ENCODE assay signal across 8 mouse cellular contexts in genomic region chr12:112693185-112694126, GRCm38 (mm10). TPM values are rescaled to one million over a fixed set of nuclear protein-coding genes. Genes with fewer than 3 reads are reported as not detected.
DNase-seq lines count a peak whose midpoint lies in the region; ATAC-seq and TF ChIP-seq lines count a peak whose summit lies in the region.

No protein-coding gene starts in this region.

- TF ChIP-seq CTCF in liver, adult 2 months (IDR thresholded peaks at IDR 0.05; ENCODE audit: low read depth, low read length), result no peak; the same call in 1 of the 2 replicates

- peak; percentile 89 for TF ChIP-seq POLR2A in liver, adult 2 months (IDR thresholded peaks at IDR 0.05; ENCODE audit: extremely low read depth, insufficient read depth, low read length)

- peak; percentile 92 for ATAC-seq in heart, embryonic 12.5 days (ENCODE audit: insufficient number of reproducible peaks, low FRiP score)
- ATAC-seq in kidney, embryonic 16.5 days (ENCODE audit: low FRiP score, low TSS enrichment), result peak; percentile 96
- peak; percentile 73 for ATAC-seq in monocyte, adult 5-6 weeks (replicated peaks; ENCODE audit: insufficient number of reproducible peaks, low FRiP score, low TSS enrichment, poor library complexity, severe bottlenecking)

- 3% methylated on average over 54 of the region's 54 CpGs for WGBS in heart, embryonic 12.5 days
- WGBS in kidney, embryonic 16.5 days, result 2% methylated on average over 54 of the region's 54 CpGs
- 2% methylated on average over 54 of the region's 54 CpGs for WGBS in liver, adult 2 months

- H3K79me2 ChIP-seq in liver, adult 2 months (ENCODE audit: control insufficient read depth, insufficient read depth, low read length), result peaks cover 3% of the 10 kb centered on the region; the same call in 1 of the 2 replicates

- peak; percentile 95 for DNase-seq in CD4-positive, CD25-positive, alpha-beta regulatory T cell, adult 2 months (ENCODE audit: low read depth, low spot score)
- DNase-seq in brain, embryonic 18.5 days (ENCODE audit: low read depth, low spot score), result peak; percentile 79
- peak; percentile 78 for DNase-seq in liver, adult 2 months (ENCODE audit: extremely low read depth, low read depth, low spot score)
- DNase-seq in spleen, postnatal 36 days (ENCODE audit: low spot score in 2 of 2), result peak; percentile 89 to 93

- peaks cover 21% of the 10 kb centered on the region for H3K4me1 ChIP-seq in erythroblast, embryonic 14.5 days (ENCODE audit: control insufficient read depth)
- peaks cover 15% of the 10 kb centered on the region for H3K4me1 ChIP-seq in heart, embryonic 12.5 days (replicated peaks)
- peaks cover 17% of the 10 kb centered on the region for H3K4me1 ChIP-seq in kidney, embryonic 16.5 days (ENCODE audit: insufficient read depth, low read length)
- peaks cover 10% of the 10 kb centered on the region for H3K4me1 ChIP-seq in liver, adult 2 months (ENCODE audit: control insufficient read depth, insufficient read depth, low read length)

- H3K9me3 ChIP-seq in erythroblast, embryonic 14.5 days (ENCODE audit: control insufficient read depth, low read length), result no peaks in the 10 kb centered on the region
- H3K9me3 ChIP-seq in heart, embryonic 12.5 days (replicated peaks), result no peaks in the 10 kb centered on the region
- no peaks in the 10 kb centered on the region for H3K9me3 ChIP-seq in kidney, embryonic 16.5 days (ENCODE audit: low read length)

- H3K36me3 ChIP-seq in erythroblast, embryonic 14.5 days (ENCODE audit: control insufficient read depth), result no peaks in the 10 kb centered on the region
- H3K36me3 ChIP-seq in heart, embryonic 12.5 days, result no peaks in the 10 kb centered on the region
- H3K36me3 ChIP-seq in kidney, embryonic 16.5 days (ENCODE audit: insufficient read depth, low read length), result no peaks in the 10 kb centered on the region
- H3K36me3 ChIP-seq in liver, adult 2 months (ENCODE audit: control insufficient read depth, insufficient read depth, low read length), result no peaks in the 10 kb centered on the region

- H3K4me2 ChIP-seq in heart, embryonic 12.5 days, result peak overlapping the region; percentile 92
- peak overlapping the region; percentile 88 for H3K4me2 ChIP-seq in kidney, embryonic 16.5 days (replicated peaks; ENCODE audit: low read depth, low read length)

- H3K27me3 ChIP-seq in erythroblast, embryonic 14.5 days (ENCODE audit: control insufficient read depth), result peaks cover 26% of the 10 kb centered on the region
- peaks cover 21% of the 10 kb centered on the region for H3K27me3 ChIP-seq in heart, embryonic 12.5 days (replicated peaks)
- H3K27me3 ChIP-seq in kidney, embryonic 16.5 days (ENCODE audit: insufficient read depth, low read length), result no peaks in the 10 kb centered on the region
- H3K27me3 ChIP-seq in liver, adult 2 months (ENCODE audit: control insufficient read depth, insufficient read depth, low read length), result no peaks in the 10 kb centered on the region

- peak overlapping the region; percentile 77 for H3K27ac ChIP-seq in heart, embryonic 12.5 days (ENCODE audit: poor library complexity, severe bottlenecking)
- H3K27ac ChIP-seq in kidney, embryonic 16.5 days (ENCODE audit: low read length), result peak overlapping the region; percentile 76
- H3K27ac ChIP-seq in liver, adult 2 months (replicated peaks; ENCODE audit: insufficient read depth, low read depth, low read length), result peak overlapping the region; percentile 65

- H3K4me3 ChIP-seq in erythroblast, embryonic 14.5 days (replicated peaks), result peak overlapping the region; percentile 67
- peak overlapping the region; percentile 75 for H3K4me3 ChIP-seq in heart, embryonic 12.5 days
- H3K4me3 ChIP-seq in kidney, embryonic 16.5 days (ENCODE audit: low read length), result peak overlapping the region; percentile 79
- H3K4me3 ChIP-seq in liver, adult 2 months (ENCODE audit: insufficient read depth, low read depth, low read length), result peak overlapping the region; percentile 73

- H3K9ac ChIP-seq in heart, embryonic 12.5 days, result peak overlapping the region; percentile 92
- H3K9ac ChIP-seq in kidney, embryonic 16.5 days (replicated peaks; ENCODE audit: low read length), result peak overlapping the region; percentile 95
- peak overlapping the region; percentile 89 for H3K9ac ChIP-seq in liver, adult 2 months (ENCODE audit: low read depth, low read length)

RNA-seq across cellular contexts. Expression of gene Zbtb42, which starts 14.8 kb away (rescaled TPM):
- polyA plus RNA-seq in erythroblast, embryonic 14.5 days (2012), result 0.02 TPM in 1 of 2 replicates, not detected in the other
- polyA plus RNA-seq in heart, embryonic 12.5 days (2016; fragmentation: Nextera tagmentation; extraction: Ambion mirVana), result 4.7 and 6.4 TPM in 2 replicates
- 6.4 and 7.0 TPM in 2 replicates for polyA plus RNA-seq in kidney, embryonic 16.5 days (2015; fragmentation: Nextera tagmentation; extraction: Ambion mirVana)
- total RNA-seq in liver, adult 2 months (2014; rRNA removed), result 0.83 and 1.9 TPM in 2 replicates
- 7.9 and 10.1 TPM in 2 replicates for polyA plus RNA-seq in liver, adult 2 months (2012; rRNA removed)
- total RNA-seq in monocyte, adult 5-6 weeks (2017), result 4.3 to 8.3 TPM (median 5.6 TPM) in 3 replicates

RNA-seq across cellular contexts. Expression of gene Akt1, which starts 18.8 kb away (rescaled TPM):
- 15.1 and 15.2 TPM in 2 replicates for polyA plus RNA-seq in erythroblast, embryonic 14.5 days (2012)
- 180 and 184 TPM in 2 replicates for polyA plus RNA-seq in heart, embryonic 12.5 days (2016; fragmentation: Nextera tagmentation; extraction: Ambion mirVana)
- 49.5 TPM in 2 replicates for polyA plus RNA-seq in kidney, embryonic 16.5 days (2015; fragmentation: Nextera tagmentation; extraction: Ambion mirVana)
- 30.5 and 31.8 TPM in 2 replicates for total RNA-seq in liver, adult 2 months (2014; rRNA removed)
- polyA plus RNA-seq in liver, adult 2 months (2012; rRNA removed), result 56.7 and 60.5 TPM in 2 replicates
- total RNA-seq in monocyte, adult 5-6 weeks (2017), result 151 to 190 TPM (median 176 TPM) in 3 replicates

RNA-seq across cellular contexts. Expression of gene Cep170b, which starts 26.8 kb away (rescaled TPM):
- 0.02 and 0.04 TPM in 2 replicates for polyA plus RNA-seq in erythroblast, embryonic 14.5 days (2012)
- 7.0 and 7.3 TPM in 2 replicates for polyA plus RNA-seq in heart, embryonic 12.5 days (2016; fragmentation: Nextera tagmentation; extraction: Ambion mirVana)
- 15.7 and 17.5 TPM in 2 replicates for polyA plus RNA-seq in kidney, embryonic 16.5 days (2015; fragmentation: Nextera tagmentation; extraction: Ambion mirVana)
- 7.9 and 9.5 TPM in 2 replicates for total RNA-seq in liver, adult 2 months (2014; rRNA removed)
- polyA plus RNA-seq in liver, adult 2 months (2012; rRNA removed), result 26.2 and 29.7 TPM in 2 replicates
- 0.29 to 0.43 TPM in 2 of 3 replicates, not detected in the other for total RNA-seq in monocyte, adult 5-6 weeks (2017)

RNA-seq across cellular contexts. Expression of gene Siva1, which starts 49.0 kb away (rescaled TPM):
- 20.4 and 20.6 TPM in 2 replicates for polyA plus RNA-seq in erythroblast, embryonic 14.5 days (2012)
- polyA plus RNA-seq in heart, embryonic 12.5 days (2016; fragmentation: Nextera tagmentation; extraction: Ambion mirVana), result 99.4 and 116 TPM in 2 replicates
- 273 and 296 TPM in 2 replicates for polyA plus RNA-seq in kidney, embryonic 16.5 days (2015; fragmentation: Nextera tagmentation; extraction: Ambion mirVana)
- total RNA-seq in liver, adult 2 months (2014; rRNA removed), result 11.5 and 15.4 TPM in 2 replicates
- polyA plus RNA-seq in liver, adult 2 months (2012; rRNA removed), result 12.8 and 14.9 TPM in 2 replicates
- 73.4 to 154 TPM (median 84.8 TPM) in 3 replicates for total RNA-seq in monocyte, adult 5-6 weeks (2017)

Comparison
In these comparisons a context has a peak if more than half of its experiments do, and no peak if none do; other contexts are left out.
1. Peak in every context shown above with its lines: DNase-seq, ATAC-seq, H3K4me3 ChIP-seq and H3K27ac ChIP-seq.